ENCODE assay signal across 9 mouse cellular contexts in genomic region chr6:36004701-36005100, GRCm38 (mm10).
A peak's percentile ranks its signal among the peaks of the same experiment; 100 is the strongest.
DNase-seq lines count a peak whose midpoint lies in the region; ATAC-seq and TF ChIP-seq lines count a peak whose summit lies in the region.
"Had no signal": no experiment of that assay in that cellular context is flagged by ENCODE, and none has a peak within 500 bp of the region (broad histone marks: within the 10 kb centered on the region; RNA-seq: fewer than 3 reads in every experiment).

No protein-coding gene starts in this region.

- H3K27ac ChIP-seq in intestine, postnatal 0 days (ENCODE audit: low read depth, low read length) = no peak overlapping the region
- no peak overlapping the region for H3K27ac ChIP-seq in intestine, embryonic 15.5 days
- no peak overlapping the region for H3K27ac ChIP-seq in lung, postnatal 0 days (ENCODE audit: low read length)

- ATAC-seq in intestine, postnatal 0 days = no peak
- no peak for ATAC-seq in intestine, embryonic 15.5 days
- ATAC-seq in lung, postnatal 0 days = no peak; the same call in 1 of the 2 replicates
- ATAC-seq in monocyte, adult 5-6 weeks (replicated peaks; ENCODE audit: insufficient number of reproducible peaks, low FRiP score, low TSS enrichment, poor library complexity, severe bottlenecking) = no peak

- H3K4me1 ChIP-seq in intestine, postnatal 0 days (replicated peaks; ENCODE audit: control insufficient read depth, insufficient read depth, low read length) = no peaks in the 10 kb centered on the region
- H3K4me1 ChIP-seq in intestine, embryonic 15.5 days (replicated peaks) = no peaks in the 10 kb centered on the region
- H3K4me1 ChIP-seq in lung, postnatal 0 days (ENCODE audit: insufficient read depth, low read depth, low read length) = no peaks in the 10 kb centered on the region

- no peaks in the 10 kb centered on the region for H3K36me3 ChIP-seq in intestine, postnatal 0 days (ENCODE audit: control insufficient read depth, insufficient read depth)
- no peaks in the 10 kb centered on the region for H3K36me3 ChIP-seq in intestine, embryonic 15.5 days
- H3K36me3 ChIP-seq in C2C12 (ENCODE audit: control insufficient read depth, insufficient read depth) = no peaks in the 10 kb centered on the region
- no peaks in the 10 kb centered on the region for H3K36me3 ChIP-seq in lung, postnatal 0 days (ENCODE audit: insufficient read depth, low read length)

- H3K9me3 ChIP-seq in intestine, postnatal 0 days (ENCODE audit: control insufficient read depth) = no peaks in the 10 kb centered on the region
- H3K9me3 ChIP-seq in intestine, embryonic 15.5 days = no peaks in the 10 kb centered on the region
- no peaks in the 10 kb centered on the region for H3K9me3 ChIP-seq in lung, postnatal 0 days (ENCODE audit: low read length)

- no peaks in the 10 kb centered on the region for H3K79me2 ChIP-seq in C2C12 (ENCODE audit: control insufficient read depth, insufficient read depth)

- no peaks in the 10 kb centered on the region for H3K27me3 ChIP-seq in intestine, postnatal 0 days (replicated peaks; ENCODE audit: control insufficient read depth, insufficient read depth, low read length)
- no peaks in the 10 kb centered on the region for H3K27me3 ChIP-seq in intestine, embryonic 15.5 days (replicated peaks)
- no peaks in the 10 kb centered on the region for H3K27me3 ChIP-seq in C2C12 (ENCODE audit: control insufficient read depth, insufficient read depth, insufficient read length)
- no peaks in the 10 kb centered on the region for H3K27me3 ChIP-seq in lung, postnatal 0 days (replicated peaks; ENCODE audit: insufficient read depth, low read length)

- TF ChIP-seq EP300 in lung, postnatal 0 days (IDR thresholded peaks at IDR 0.05) = no peak

- no peak overlapping the region for H3ac ChIP-seq in C2C12 (ENCODE audit: control insufficient read depth, insufficient read length, low read depth)

- H3K4me3 ChIP-seq in intestine, postnatal 0 days (ENCODE audit: low read depth, low read length) = no peak overlapping the region
- H3K4me3 ChIP-seq in intestine, embryonic 15.5 days (replicated peaks) = no peak overlapping the region
- H3K4me3 ChIP-seq in C2C12 (ENCODE audit: insufficient read depth, poor library complexity, severe bottlenecking) = no peak overlapping the region
- H3K4me3 ChIP-seq in lung, postnatal 0 days (ENCODE audit: low read depth, low read length) = no peak overlapping the region
- H3K4me3 ChIP-seq: erythroblast, embryonic 14.5 days had no signal

- H3K79me3 ChIP-seq in C2C12 (ENCODE audit: low read depth) = no peaks in the 10 kb centered on the region

- no peak overlapping the region for H3K4me2 ChIP-seq in intestine, postnatal 0 days (replicated peaks; ENCODE audit: low read depth)
- H3K4me2 ChIP-seq in intestine, embryonic 15.5 days (replicated peaks) = no peak overlapping the region
- H3K4me2 ChIP-seq in lung, postnatal 0 days (replicated peaks; ENCODE audit: low read depth, low read length) = no peak overlapping the region

- peak; percentile 1 for DNase-seq in MEL-GATA-1-ER (ENCODE audit: extremely low read depth, low read depth)
- peak; percentile 15 for DNase-seq in embryo, embryonic 9.5 days (ENCODE audit: extremely low spot score)
- peak; percentile 68 for DNase-seq in lung, postnatal 0 days (ENCODE audit: low spot score)
- no peak for DNase-seq in natural killer cell, adult 2 months (ENCODE audit: low spot score in 2 of 2)

- no peak overlapping the region for H3K9ac ChIP-seq in intestine, postnatal 0 days (ENCODE audit: low read depth, low read length)
- no peak overlapping the region for H3K9ac ChIP-seq in intestine, embryonic 15.5 days
- no peak overlapping the region for H3K9ac ChIP-seq in lung, postnatal 0 days (replicated peaks; ENCODE audit: low read depth)

- TF ChIP-seq CTCF in intestine, postnatal 0 days (IDR thresholded peaks at IDR 0.05; ENCODE audit: low read depth) = peak; percentile 77
- TF ChIP-seq CTCF in C2C12 (IDR thresholded peaks at IDR 0.05; ENCODE audit: control insufficient read depth, insufficient read depth, insufficient read length) = peak; percentile 2
- peak; percentile 76 for TF ChIP-seq CTCF in lung, postnatal 0 days (IDR thresholded peaks at IDR 0.05)

- 42% methylated on average over 1 of the region's 1 CpGs for WGBS in intestine, postnatal 0 days
- 58% methylated on average over 1 of the region's 1 CpGs for WGBS in intestine, embryonic 15.5 days
- 43% methylated on average over 1 of the region's 1 CpGs for WGBS in lung, postnatal 0 days

TF ChIP-seq in C2C12, 6 proteins besides CTCF, POLR2A, EP300 and RAD21:
- TF ChIP-seq USF1 (IDR thresholded peaks at IDR 0.05; ENCODE audit: low read depth) = no peak
- no peak for TF ChIP-seq FOSL1 (IDR thresholded peaks at IDR 0.05; ENCODE audit: insufficient read depth, low read length, poor library complexity, severe bottlenecking)
- no peak for TF ChIP-seq MYOG (IDR thresholded peaks at IDR 0.05; ENCODE audit: control insufficient read depth, extremely low read depth, insufficient read length)
- no peak for TF ChIP-seq MAX (IDR thresholded peaks at IDR 0.05)
- TF ChIP-seq CEBPB (IDR thresholded peaks at IDR 0.05; ENCODE audit: low read depth) = no peak
- no peak for TF ChIP-seq MYOD1 (IDR thresholded peaks at IDR 0.05; ENCODE audit: control insufficient read depth, insufficient read length, low read depth)
TF ChIP-seq in C2C12: peak in this region for 0.

Comparison
In these comparisons a context has a peak if more than half of its experiments do, and no peak if none do; other contexts are left out.
1. CTCF ChIP-seq: peak in every context shown above with its lines; median percentile 77 in intestine, postnatal 0 days; 76 in lung, postnatal 0 days; 2 in C2C12.
2. DNase-seq: peak in MEL-GATA-1-ER (single experiment), embryo, embryonic 9.5 days (single experiment) and lung, postnatal 0 days (single experiment); none in natural killer cell, adult 2 months (0 of 2).